In the genomic region with DNA sequence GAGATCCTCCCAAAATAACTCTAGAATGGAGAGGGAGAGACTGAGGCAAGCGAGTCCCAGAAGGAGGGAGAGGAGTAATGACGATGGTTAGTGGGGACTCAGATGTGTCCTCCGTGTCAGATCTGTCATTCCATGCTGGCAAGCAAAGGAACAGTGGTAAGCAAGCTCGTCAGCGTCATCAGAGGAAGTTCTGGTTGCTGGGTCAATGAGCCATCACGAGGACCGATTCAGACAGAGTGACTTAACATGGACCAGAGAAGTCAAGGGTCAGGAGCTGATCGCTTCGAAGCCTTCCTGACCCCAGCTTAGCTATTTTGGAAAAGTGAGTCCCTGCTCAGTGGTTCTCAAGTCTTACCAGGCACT, we compare ENCODE assay signal across 13 mouse cellular contexts. TPM values are rescaled to one million over a fixed set of nuclear protein-coding genes. Genes with fewer than 3 reads are reported as not detected.
DNase-seq lines count a peak whose midpoint lies in the region; ATAC-seq lines count a peak whose summit lies in the region.
"Had no signal": no experiment of that assay in that cellular context is flagged by ENCODE, and none has a peak within 500 bp of the region (broad histone marks: within the 10 kb centered on the region; RNA-seq: fewer than 3 reads in every experiment).

No protein-coding gene starts in this region.

- no peak overlapping the region; the same call in 1 of the 2 replicates for H3K4me2 ChIP-seq in midbrain, embryonic 12.5 days (replicated peaks)
- no peak overlapping the region for H3K4me2 ChIP-seq in midbrain, embryonic 11.5 days
- H3K4me2 ChIP-seq in neural tube, embryonic 14.5 days (ENCODE audit: low read depth, low read length), result no peak overlapping the region

- 80% methylated on average over 9 of the region's 9 CpGs for WGBS in midbrain, embryonic 12.5 days
- WGBS in midbrain, embryonic 11.5 days, result 85% methylated on average over 9 of the region's 9 CpGs
- WGBS in hindbrain, embryonic 10.5 days, result 70% methylated on average over 9 of the region's 9 CpGs
- WGBS in neural tube, embryonic 14.5 days, result 62% methylated on average over 9 of the region's 9 CpGs

- no peaks in the 10 kb centered on the region for H3K9me3 ChIP-seq in midbrain, embryonic 12.5 days
- no peaks in the 10 kb centered on the region for H3K9me3 ChIP-seq in midbrain, embryonic 11.5 days (ENCODE audit: control insufficient read depth, low read length)
- H3K9me3 ChIP-seq in hindbrain, embryonic 10.5 days, result no peaks in the 10 kb centered on the region
- H3K9me3 ChIP-seq in neural tube, embryonic 14.5 days (ENCODE audit: control insufficient read depth, low read length), result no peaks in the 10 kb centered on the region

- no peak overlapping the region for H3K4me3 ChIP-seq in midbrain, embryonic 12.5 days
- H3K4me3 ChIP-seq in midbrain, embryonic 11.5 days (ENCODE audit: low read depth, low read length), result no peak overlapping the region
- no peak overlapping the region for H3K4me3 ChIP-seq in hindbrain, embryonic 10.5 days
- no peak overlapping the region for H3K4me3 ChIP-seq in neural tube, embryonic 14.5 days (ENCODE audit: low read depth, low read length)

- DNase-seq in frontal cortex, postnatal 14 days (ENCODE audit: low spot score in 2 of 2), result no peak
- no peak for DNase-seq in midbrain, embryonic 11.5 days (ENCODE audit: low spot score, missing footprints)
- DNase-seq in hindbrain, embryonic 10.5 days (ENCODE audit: low spot score), result no peak
- DNase-seq in kidney, postnatal 36 days, result no peak
- no peak for DNase-seq in kidney, adult 8-10 months
- DNase-seq: adrenal gland, postnatal 25 days; gastrocnemius, postnatal 10 days had no signal

- no peaks in the 10 kb centered on the region for H3K36me3 ChIP-seq in midbrain, embryonic 12.5 days
- H3K36me3 ChIP-seq in midbrain, embryonic 11.5 days (ENCODE audit: control insufficient read depth, insufficient read depth, low read length), result no peaks in the 10 kb centered on the region
- no peaks in the 10 kb centered on the region for H3K36me3 ChIP-seq in hindbrain, embryonic 10.5 days
- no peaks in the 10 kb centered on the region for H3K36me3 ChIP-seq in neural tube, embryonic 14.5 days (ENCODE audit: control insufficient read depth, insufficient read depth, low read length)

- ATAC-seq in frontal cortex, adult (ENCODE audit: low TSS enrichment), result 0 out of 2 replicates have a peak, but pooled peaks have one; percentile 16
- ATAC-seq in midbrain, embryonic 12.5 days (ENCODE audit: low FRiP score, low read depth), result peak; percentile 9; the same call in 1 of the 2 replicates
- ATAC-seq in midbrain, embryonic 11.5 days (ENCODE audit: low FRiP score), result no peak
- peak; percentile 33; the same call in 1 of the 2 replicates for ATAC-seq in neural tube, embryonic 14.5 days (ENCODE audit: low read depth)
- ATAC-seq: Patski had no signal

- no peak overlapping the region for H3K9ac ChIP-seq in midbrain, embryonic 12.5 days (replicated peaks)
- no peak overlapping the region for H3K9ac ChIP-seq in midbrain, embryonic 11.5 days (ENCODE audit: low read length)
- no peak overlapping the region for H3K9ac ChIP-seq in neural tube, embryonic 14.5 days (replicated peaks; ENCODE audit: low read depth, low read length)

- 0 out of 2 replicates have a peak overlapping the region, but pooled peaks have one; percentile 30 for H3K27ac ChIP-seq in midbrain, embryonic 12.5 days (replicated peaks)
- no peak overlapping the region for H3K27ac ChIP-seq in midbrain, embryonic 11.5 days (ENCODE audit: low read depth, low read length)
- 0 out of 2 replicates have a peak overlapping the region, but pooled peaks have one; percentile 8 for H3K27ac ChIP-seq in hindbrain, embryonic 10.5 days
- no peak overlapping the region for H3K27ac ChIP-seq in neural tube, embryonic 14.5 days (ENCODE audit: low read depth, low read length)
- H3K27ac ChIP-seq: kidney, postnatal 0 days; stomach, postnatal 0 days had no signal

- H3K27me3 ChIP-seq in midbrain, embryonic 12.5 days, result no peaks in the 10 kb centered on the region
- no peaks in the 10 kb centered on the region for H3K27me3 ChIP-seq in midbrain, embryonic 11.5 days (ENCODE audit: control insufficient read depth, insufficient read depth, low read length)
- H3K27me3 ChIP-seq in hindbrain, embryonic 10.5 days (ENCODE audit: insufficient read depth, poor library complexity, severe bottlenecking), result no peaks in the 10 kb centered on the region
- H3K27me3 ChIP-seq in neural tube, embryonic 14.5 days (ENCODE audit: control insufficient read depth, insufficient read depth, low read length), result no peaks in the 10 kb centered on the region
- H3K27me3 ChIP-seq: Patski had no signal

- H3K4me1 ChIP-seq in midbrain, embryonic 12.5 days, result peaks cover 12% of the 10 kb centered on the region
- no peaks in the 10 kb centered on the region for H3K4me1 ChIP-seq in midbrain, embryonic 11.5 days (ENCODE audit: control insufficient read depth, insufficient read depth, low read length)
- H3K4me1 ChIP-seq in hindbrain, embryonic 10.5 days (replicated peaks), result peaks cover 10% of the 10 kb centered on the region
- H3K4me1 ChIP-seq in neural tube, embryonic 14.5 days (ENCODE audit: control insufficient read depth, insufficient read depth, low read length), result peaks cover 5% of the 10 kb centered on the region

RNA-seq across cellular contexts. Expression of gene Fyn, which starts 47.1 kb away (rescaled TPM):
- 52.7 and 64.3 TPM in 2 replicates for polyA plus RNA-seq in midbrain, embryonic 12.5 days (2016; fragmentation: Nextera tagmentation; extraction: Ambion mirVana)
- polyA plus RNA-seq in midbrain, embryonic 11.5 days (2014; fragmentation: Nextera tagmentation; extraction: Ambion mirVana), result 43.7 and 44.3 TPM in 2 replicates
- 30.6 and 34.1 TPM in 2 replicates for polyA plus RNA-seq in hindbrain, embryonic 10.5 days (2016; fragmentation: Nextera tagmentation; extraction: Ambion mirVana)
- 106 and 113 TPM in 2 replicates for polyA plus RNA-seq in neural tube, embryonic 14.5 days (2014; fragmentation: Nextera tagmentation; extraction: Ambion mirVana)

Comparison
In these comparisons a context has a peak if more than half of its experiments do, and no peak if none do; other contexts are left out.
1. H3K27ac ChIP-seq: peak in midbrain, embryonic 12.5 days (single experiment) and hindbrain, embryonic 10.5 days (single experiment); none in midbrain, embryonic 11.5 days (single experiment) and neural tube, embryonic 14.5 days (single experiment).